Mouse (Mus musculus): ENCODE measurements at regions not wholly inside any gene's neighbourhood (a gene's known extent, or its start where the extent isn't known, plus 50 kb on each side); places are given as distances from the start of the nearest gene placed in this dataset.

DNA sequence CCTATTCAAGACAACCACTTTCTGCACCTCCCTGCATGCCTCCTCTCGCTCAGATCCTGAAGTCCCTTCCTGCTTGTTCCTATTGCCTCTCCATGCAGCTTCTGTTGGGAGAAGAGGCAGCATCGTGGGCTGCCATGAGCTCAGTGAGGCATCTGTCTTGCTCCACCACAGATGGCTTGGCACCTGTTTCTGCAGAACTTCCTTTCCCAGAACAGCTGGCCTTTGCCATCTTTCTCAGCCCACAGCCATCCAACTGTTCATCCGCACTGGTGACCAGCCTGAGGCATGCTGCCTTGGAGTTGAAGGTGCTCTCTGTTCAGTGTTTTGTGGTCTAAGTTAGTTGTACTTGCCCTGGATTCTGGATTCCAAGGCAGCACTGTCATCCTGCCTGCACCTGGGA is 312.5 kb downstream of the Cmpk2 start:
- ATAC-seq (ENCODE audit: low FRiP score) = no peak
- DNase-seq (ENCODE audit: low spot score) = no peak
- H3K36me3 ChIP-seq (ENCODE audit: control insufficient read depth, insufficient read depth, low read length) = no peaks in the 10 kb centered on the region
- WGBS = 84% methylated on average over 3 of the region's 3 CpGs
- H3K27ac ChIP-seq (ENCODE audit: low read depth, low read length) = no peak overlapping the region
- H3K4me3 ChIP-seq (ENCODE audit: low read depth, low read length) = no peak overlapping the region
- no peak overlapping the region for H3K9ac ChIP-seq (ENCODE audit: low read depth, low read length)
- H3K27me3 ChIP-seq (ENCODE audit: control insufficient read depth, insufficient read depth, low read length) = no peaks in the 10 kb centered on the region
- H3K9me3 ChIP-seq (ENCODE audit: control insufficient read depth, low read length) = no peaks in the 10 kb centered on the region
- H3K4me1 ChIP-seq (replicated peaks; ENCODE audit: control insufficient read depth, insufficient read depth, low read length) = no peaks in the 10 kb centered on the region
- H3K4me2 ChIP-seq (replicated peaks; ENCODE audit: low read depth, low read length) = no peak overlapping the region

DNA sequence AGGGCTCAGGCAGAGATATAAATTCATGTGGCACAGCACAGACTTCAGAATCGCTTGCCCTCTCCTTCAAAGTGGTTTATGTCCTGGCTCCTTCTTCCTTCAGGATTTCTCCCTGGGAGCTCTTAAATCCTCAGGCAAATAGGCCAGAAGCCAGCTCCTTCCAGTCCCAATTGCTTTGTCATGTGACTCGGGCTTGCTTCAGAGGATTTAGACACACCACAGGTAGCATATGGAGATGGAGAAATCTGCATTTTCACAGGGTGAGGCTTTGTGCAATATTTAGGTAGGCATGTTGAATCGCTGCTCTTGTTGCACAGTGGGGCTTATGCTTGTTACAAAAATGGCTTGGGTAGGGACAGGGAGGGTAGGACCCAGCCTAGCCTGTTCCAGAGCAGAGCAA is 309.8 kb downstream of the Cmpk2 start:
- Histone ChIP-seq H3K9ac (ENCODE audit: low read depth, low read length) (no peak overlapping the region), H3K4me1 (replicated peaks; ENCODE audit: control insufficient read depth, insufficient read depth, low read length) (no peaks in the 10 kb centered on the region), H3K4me3 (ENCODE audit: low read depth, low read length) (no peak overlapping the region), H3K36me3 (ENCODE audit: control insufficient read depth, insufficient read depth, low read length) (no peaks in the 10 kb centered on the region), H3K27me3 (ENCODE audit: control insufficient read depth, insufficient read depth, low read length) (no peaks in the 10 kb centered on the region), H3K27ac (ENCODE audit: low read depth, low read length) (no peak overlapping the region), H3K4me2 (replicated peaks; ENCODE audit: low read depth, low read length) (no peak overlapping the region), H3K9me3 (ENCODE audit: control insufficient read depth, low read length) (no peaks in the 10 kb centered on the region)
- DNase-seq (ENCODE audit: low spot score) = no peak
- no peak for ATAC-seq (ENCODE audit: low FRiP score)
- 55% methylated on average over 3 of the region's 3 CpGs for whole genome bisulfite sequencing

DNA sequence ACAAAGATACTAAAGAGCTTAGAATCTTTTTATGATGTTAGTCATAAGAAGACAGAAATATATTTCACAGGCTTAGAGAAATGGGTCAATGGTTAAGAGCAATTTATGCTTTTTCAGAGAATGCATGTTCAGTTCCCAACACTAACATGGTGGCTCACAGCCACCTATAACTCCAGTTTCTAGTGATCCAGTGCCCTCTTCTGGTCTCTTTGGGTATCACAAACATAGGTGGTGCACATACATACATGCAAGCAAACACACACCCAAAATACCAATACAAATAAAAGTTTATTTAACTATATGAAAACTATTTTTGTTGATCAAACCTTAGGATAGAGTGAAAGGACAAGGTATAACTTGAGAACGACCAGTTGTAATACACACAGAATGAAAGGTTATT is 308.0 kb downstream of the Cmpk2 start:
- H3K4me3 ChIP-seq (ENCODE audit: low read depth, low read length) = no peak overlapping the region
- no peak overlapping the region for H3K4me2 ChIP-seq (replicated peaks; ENCODE audit: low read depth, low read length)
- H3K4me1 ChIP-seq (replicated peaks; ENCODE audit: control insufficient read depth, insufficient read depth, low read length) = no peaks in the 10 kb centered on the region
- H3K9me3 ChIP-seq (ENCODE audit: control insufficient read depth, low read length) = no peaks in the 10 kb centered on the region
- DNase-seq (ENCODE audit: low spot score) (no peak), ATAC-seq (ENCODE audit: low FRiP score) (no peak)
- no peak overlapping the region for H3K9ac ChIP-seq (ENCODE audit: low read depth, low read length)
- no peak overlapping the region for H3K27ac ChIP-seq (ENCODE audit: low read depth, low read length)
- 100% methylated on average over 1 of the region's 1 CpGs for WGBS
- H3K36me3 ChIP-seq (ENCODE audit: control insufficient read depth, insufficient read depth, low read length) = no peaks in the 10 kb centered on the region
- H3K27me3 ChIP-seq (ENCODE audit: control insufficient read depth, insufficient read depth, low read length) = no peaks in the 10 kb centered on the region

DNA sequence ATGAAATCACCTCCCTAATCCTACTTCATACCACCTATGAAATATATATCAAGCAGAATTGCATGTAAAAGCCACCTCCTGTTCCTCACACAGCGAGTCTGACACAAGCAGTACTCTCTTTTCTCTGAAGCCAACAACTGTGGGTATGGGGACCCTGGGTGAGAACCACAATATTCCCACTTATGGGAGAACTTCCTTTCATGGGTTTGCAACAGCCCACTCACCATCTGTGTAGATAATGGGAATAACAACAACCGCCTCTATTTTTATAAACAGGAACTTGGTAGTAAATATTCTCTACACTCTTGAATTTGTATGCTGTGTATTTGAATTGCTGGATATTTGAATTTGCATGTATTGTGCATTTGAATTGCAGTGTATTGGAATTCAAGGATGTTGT is 305.0 kb downstream of the Cmpk2 start:
- no peaks in the 10 kb centered on the region for H3K36me3 ChIP-seq (ENCODE audit: control insufficient read depth, insufficient read depth, low read length)
- ATAC-seq (ENCODE audit: low FRiP score) (no peak), DNase-seq (ENCODE audit: low spot score) (no peak)
- H3K9me3 ChIP-seq (ENCODE audit: control insufficient read depth, low read length) = no peaks in the 10 kb centered on the region
- H3K27ac ChIP-seq (ENCODE audit: low read depth, low read length) = no peak overlapping the region
- no peaks in the 10 kb centered on the region for H3K27me3 ChIP-seq (ENCODE audit: control insufficient read depth, insufficient read depth, low read length)
- no peak overlapping the region for H3K4me2 ChIP-seq (replicated peaks; ENCODE audit: low read depth, low read length)
- no peak overlapping the region for H3K4me3 ChIP-seq (ENCODE audit: low read depth, low read length)
- H3K4me1 ChIP-seq (replicated peaks; ENCODE audit: control insufficient read depth, insufficient read depth, low read length) = no peaks in the 10 kb centered on the region
- no peak overlapping the region for H3K9ac ChIP-seq (ENCODE audit: low read depth, low read length)
- WGBS = 85% methylated on average over 2 of the region's 2 CpGs

DNA sequence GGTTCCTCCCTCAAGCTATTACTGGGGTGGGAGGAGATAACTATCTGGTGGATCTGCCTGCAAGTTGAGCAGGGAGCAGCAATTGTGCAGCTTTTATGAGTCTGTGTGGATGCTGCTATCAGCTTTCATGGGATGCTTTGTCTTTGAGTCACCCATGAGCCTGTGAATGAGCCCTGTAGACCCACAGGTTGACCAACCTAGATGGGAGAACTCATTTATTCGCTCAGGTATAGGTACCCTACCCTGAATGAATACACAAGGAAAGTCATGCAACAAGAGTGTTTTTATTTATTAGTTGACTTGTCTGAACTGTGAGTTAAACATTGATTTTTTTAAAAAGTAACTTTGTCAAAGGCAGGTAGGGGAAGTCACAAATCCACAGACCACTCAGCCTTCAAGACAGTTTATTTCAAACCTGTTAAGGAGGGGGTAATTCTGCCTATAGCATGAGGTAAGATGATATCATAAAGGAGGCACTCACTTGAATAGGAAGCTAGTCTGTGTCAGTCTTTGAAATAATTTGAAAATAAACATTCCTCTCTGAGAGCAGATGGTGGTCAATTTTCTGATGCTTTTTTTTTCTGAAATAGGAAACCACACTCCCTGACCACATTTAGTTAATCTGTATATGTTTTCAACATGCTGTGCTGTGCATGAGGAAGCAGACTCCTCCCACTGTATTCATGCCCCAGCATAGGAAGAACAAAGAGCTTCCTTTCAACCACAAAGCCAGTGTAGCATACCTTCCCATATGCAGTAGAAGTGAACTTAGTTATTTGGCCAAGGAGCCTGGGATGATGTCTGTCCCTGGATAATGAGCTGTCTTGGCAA is 302.0 kb downstream of the Cmpk2 start:
- ATAC-seq (ENCODE audit: low FRiP score) (no peak), DNase-seq (ENCODE audit: low spot score) (no peak)
- Histone ChIP-seq H3K4me1 (replicated peaks; ENCODE audit: control insufficient read depth, insufficient read depth, low read length) (no peaks in the 10 kb centered on the region), H3K4me3 (ENCODE audit: low read depth, low read length) (no peak overlapping the region), H3K27me3 (ENCODE audit: control insufficient read depth, insufficient read depth, low read length) (no peaks in the 10 kb centered on the region), H3K4me2 (replicated peaks; ENCODE audit: low read depth, low read length) (no peak overlapping the region), H3K36me3 (ENCODE audit: control insufficient read depth, insufficient read depth, low read length) (no peaks in the 10 kb centered on the region), H3K9ac (ENCODE audit: low read depth, low read length) (no peak overlapping the region), H3K27ac (ENCODE audit: low read depth, low read length) (no peak overlapping the region), H3K9me3 (ENCODE audit: control insufficient read depth, low read length) (no peaks in the 10 kb centered on the region)
- 89% methylated on average over 1 of the region's 1 CpGs for WGBS

DNA sequence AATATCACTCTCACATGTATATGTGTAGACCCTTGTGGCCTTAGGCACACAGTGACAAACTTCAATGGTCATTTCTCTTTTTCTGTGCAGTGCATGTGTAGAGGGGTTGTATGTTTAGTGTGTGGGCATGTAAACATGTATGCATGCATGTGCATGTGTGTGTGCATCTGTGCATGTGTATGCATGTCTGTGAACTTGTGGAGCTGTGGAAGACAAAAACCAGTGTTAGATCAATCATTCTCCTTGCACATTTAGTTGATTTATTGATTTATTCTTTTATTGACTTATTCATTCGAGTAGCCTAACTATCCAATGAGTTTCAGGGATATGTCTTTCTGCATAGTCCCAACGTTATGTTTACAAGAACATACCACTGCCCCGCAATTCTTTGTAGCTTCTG is 298.5 kb downstream of the Cmpk2 start:
- H3K27me3 ChIP-seq (ENCODE audit: control insufficient read depth, insufficient read depth, low read length) = no peaks in the 10 kb centered on the region
- H3K36me3 ChIP-seq (ENCODE audit: control insufficient read depth, insufficient read depth, low read length) = no peaks in the 10 kb centered on the region
- 85% methylated on average over 3 of the region's 3 CpGs for WGBS
- no peaks in the 10 kb centered on the region for H3K4me1 ChIP-seq (replicated peaks; ENCODE audit: control insufficient read depth, insufficient read depth, low read length)
- no peak overlapping the region for H3K4me3 ChIP-seq (ENCODE audit: low read depth, low read length)
- H3K9ac ChIP-seq (ENCODE audit: low read depth, low read length) = no peak overlapping the region
- ATAC-seq (ENCODE audit: low FRiP score) (no peak), DNase-seq (ENCODE audit: low spot score) (no peak)
- no peak overlapping the region for H3K27ac ChIP-seq (ENCODE audit: low read depth, low read length)
- no peaks in the 10 kb centered on the region for H3K9me3 ChIP-seq (ENCODE audit: control insufficient read depth, low read length)
- H3K4me2 ChIP-seq (replicated peaks; ENCODE audit: low read depth, low read length) = no peak overlapping the region

DNA sequence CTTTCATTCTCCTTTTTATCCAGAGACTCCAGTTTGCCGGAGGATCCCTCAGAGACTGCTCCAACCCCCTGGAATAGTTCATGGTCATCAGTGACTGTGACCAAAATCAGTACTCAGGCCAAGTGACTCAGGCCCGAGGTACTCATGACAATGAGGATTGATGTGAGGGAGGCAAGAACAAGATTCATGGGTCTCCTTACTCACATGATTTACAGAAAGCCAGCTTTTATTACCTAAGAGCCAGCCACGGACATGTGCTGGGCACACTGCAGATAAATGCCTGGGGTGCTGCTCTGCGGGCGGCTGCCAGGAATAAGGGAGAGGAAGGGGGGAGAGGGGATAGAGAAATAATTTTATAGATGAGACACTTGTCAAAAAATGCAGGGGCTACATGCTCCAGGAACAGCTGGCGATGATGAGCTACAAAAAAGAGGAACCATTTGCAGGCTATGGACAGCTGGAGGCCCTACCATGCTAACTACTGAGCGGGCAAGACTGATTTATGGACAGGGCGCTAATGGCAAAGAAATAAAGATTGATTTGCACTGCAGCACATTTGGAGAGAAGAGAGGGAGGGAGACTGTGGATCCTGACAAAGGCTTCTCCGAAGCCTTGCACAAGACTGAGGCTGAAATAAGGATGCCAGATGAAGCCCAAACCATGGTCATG is 289.8 kb downstream of the Cmpk2 start:
- peak; percentile 69 for ATAC-seq (ENCODE audit: low FRiP score)

DNA sequence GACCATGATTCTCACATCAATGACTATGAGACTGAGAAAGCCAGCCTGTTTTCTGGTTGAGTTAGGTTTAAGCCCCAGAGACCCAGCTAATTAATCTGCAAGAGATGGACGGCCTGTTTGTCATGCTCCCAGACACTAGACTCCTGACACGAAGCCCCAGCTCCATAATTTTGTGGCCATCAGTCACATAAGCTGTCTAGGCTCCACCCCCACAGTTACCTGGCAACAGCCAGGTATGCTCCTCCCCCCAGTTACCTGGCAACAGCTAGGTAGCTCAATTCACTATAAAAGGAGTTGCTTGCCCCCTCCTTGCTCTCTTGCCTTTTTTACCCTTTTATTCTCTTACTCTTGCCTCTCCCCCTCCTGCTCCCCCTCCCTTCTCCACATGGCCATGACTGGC is 287.3 kb downstream of the Cmpk2 start:
- DNase-seq (ENCODE audit: low spot score) = no peak
- Histone ChIP-seq H3K9me3 (ENCODE audit: control insufficient read depth, low read length) (no peaks in the 10 kb centered on the region), H3K36me3 (ENCODE audit: control insufficient read depth, insufficient read depth, low read length) (no peaks in the 10 kb centered on the region), H3K27me3 (ENCODE audit: control insufficient read depth, insufficient read depth, low read length) (no peaks in the 10 kb centered on the region), H3K9ac (ENCODE audit: low read depth, low read length) (no peak overlapping the region), H3K4me3 (ENCODE audit: low read depth, low read length) (no peak overlapping the region), H3K4me2 (replicated peaks; ENCODE audit: low read depth, low read length) (no peak overlapping the region), H3K27ac (ENCODE audit: low read depth, low read length) (no peak overlapping the region), H3K4me1 (replicated peaks; ENCODE audit: control insufficient read depth, insufficient read depth, low read length) (no peaks in the 10 kb centered on the region)
- ATAC-seq (ENCODE audit: low FRiP score) = no peak
- WGBS = 28% methylated on average over 2 of the region's 2 CpGs

More for the DNA sequence above, 289.8 kb downstream of the Cmpk2 start:
- no peaks in the 10 kb centered on the region for H3K4me1 ChIP-seq (replicated peaks; ENCODE audit: control insufficient read depth, insufficient read depth, low read length)
- H3K36me3 ChIP-seq (ENCODE audit: control insufficient read depth, insufficient read depth, low read length) = no peaks in the 10 kb centered on the region
- peak; percentile 20 for DNase-seq (ENCODE audit: low spot score)
- H3K9ac ChIP-seq (ENCODE audit: low read depth, low read length) = no peak overlapping the region
- 76% methylated on average over 9 of the region's 9 CpGs for WGBS
- H3K4me2 ChIP-seq (replicated peaks; ENCODE audit: low read depth, low read length) = no peak overlapping the region
- H3K9me3 ChIP-seq (ENCODE audit: control insufficient read depth, low read length) = no peaks in the 10 kb centered on the region
- H3K4me3 ChIP-seq (ENCODE audit: low read depth, low read length) = no peak overlapping the region
- H3K27ac ChIP-seq (ENCODE audit: low read depth, low read length) = peak overlapping the region; percentile 78
- no peaks in the 10 kb centered on the region for H3K27me3 ChIP-seq (ENCODE audit: control insufficient read depth, insufficient read depth, low read length)

DNA sequence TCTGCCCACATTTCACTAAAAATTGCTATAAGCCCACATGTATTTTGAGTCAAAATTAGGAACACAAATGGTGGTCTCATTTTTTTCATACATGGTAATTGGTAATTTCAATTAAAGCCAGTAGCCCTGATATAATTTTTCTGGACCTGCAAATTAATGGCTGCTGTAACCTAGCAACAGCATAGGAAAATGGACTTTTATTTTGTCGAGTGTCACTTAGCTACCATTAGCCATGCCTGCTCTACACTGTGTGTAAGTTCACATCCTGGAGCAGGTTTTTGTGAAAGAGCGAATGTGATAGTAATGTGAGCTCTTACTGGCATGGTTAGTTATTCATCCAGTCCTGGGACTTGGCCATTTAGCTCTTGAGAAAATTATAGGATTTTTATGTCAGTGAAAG is 285.6 kb downstream of the Cmpk2 start:
- H3K9me3 ChIP-seq (ENCODE audit: control insufficient read depth, low read length) = no peaks in the 10 kb centered on the region
- H3K27me3 ChIP-seq (ENCODE audit: control insufficient read depth, insufficient read depth, low read length) = no peaks in the 10 kb centered on the region
- DNase-seq (ENCODE audit: low spot score) = no peak
- no peak overlapping the region for H3K4me2 ChIP-seq (replicated peaks; ENCODE audit: low read depth, low read length)
- ATAC-seq (ENCODE audit: low FRiP score) = no peak
- no peak overlapping the region for H3K9ac ChIP-seq (ENCODE audit: low read depth, low read length)
- WGBS = 77% methylated on average over 2 of the region's 2 CpGs
- H3K4me1 ChIP-seq (replicated peaks; ENCODE audit: control insufficient read depth, insufficient read depth, low read length) = no peaks in the 10 kb centered on the region
- H3K4me3 ChIP-seq (ENCODE audit: low read depth, low read length) = no peak overlapping the region
- H3K27ac ChIP-seq (ENCODE audit: low read depth, low read length) = no peak overlapping the region
- no peaks in the 10 kb centered on the region for H3K36me3 ChIP-seq (ENCODE audit: control insufficient read depth, insufficient read depth, low read length)

All from hindbrain, embryonic 11.5 days (tissue).